ENCODE assay signal across 28 mouse cellular contexts in genomic region chr19:32067669-32068068, GRCm38 (mm10).
"Had no signal": no experiment of that assay in that cellular context is flagged by ENCODE, and none has a peak within 500 bp of the region (broad histone marks: within the 10 kb centered on the region; RNA-seq: fewer than 3 reads in every experiment).

No protein-coding gene starts in this region.

- H3K4me2 ChIP-seq: embryonic facial prominence, embryonic 12.5 days; embryonic facial prominence, embryonic 13.5 days; embryonic facial prominence, embryonic 15.5 days; forebrain, embryonic 12.5 days; forebrain, embryonic 13.5 days; forebrain, embryonic 15.5 days had no signal

- H3K9ac ChIP-seq: embryonic facial prominence, embryonic 12.5 days; embryonic facial prominence, embryonic 13.5 days; embryonic facial prominence, embryonic 15.5 days; forebrain, embryonic 12.5 days; forebrain, embryonic 13.5 days; forebrain, embryonic 15.5 days; forebrain, postnatal 0 days had no signal

- H3K27ac ChIP-seq: embryonic facial prominence, embryonic 10.5 days; embryonic facial prominence, embryonic 12.5 days; embryonic facial prominence, embryonic 13.5 days; forebrain, embryonic 10.5 days; forebrain, embryonic 12.5 days; forebrain, embryonic 13.5 days; forebrain, embryonic 15.5 days; gastrocnemius, adult 2 months; heart, adult 2 months had no signal

- H3K27me3 ChIP-seq: embryonic facial prominence, embryonic 12.5 days; embryonic facial prominence, embryonic 13.5 days; embryonic facial prominence, embryonic 15.5 days; forebrain, embryonic 12.5 days; forebrain, embryonic 13.5 days; forebrain, embryonic 15.5 days had no signal

- H3K36me3 ChIP-seq: embryonic facial prominence, embryonic 10.5 days; embryonic facial prominence, embryonic 12.5 days; embryonic facial prominence, embryonic 13.5 days; embryonic facial prominence, embryonic 15.5 days; forebrain, embryonic 10.5 days; forebrain, embryonic 12.5 days; forebrain, embryonic 15.5 days had no signal

- DNase-seq: cerebellum, adult 8-10 months; cerebellum, adult 9-10 months; cerebellum, adult 9-11 months; cerebellum, postnatal 10 days; cerebellum, postnatal 14 days; cerebellum, postnatal 25 days; cerebellum, postnatal 36 days; embryo, embryonic 11 days; forebrain, postnatal 0 days; gastrocnemius, adult 2 months; gastrocnemius, postnatal 10 days; gastrocnemius, postnatal 14 days; gastrocnemius, postnatal 25 days; gastrocnemius, postnatal 36 days; heart, adult 11 months; heart, adult 18-20 months; heart, adult 2 months had no signal

- H3K4me1 ChIP-seq: embryonic facial prominence, embryonic 15.5 days; forebrain, embryonic 12.5 days; forebrain, embryonic 13.5 days; forebrain, embryonic 15.5 days had no signal

- H3K4me3 ChIP-seq: embryonic facial prominence, embryonic 10.5 days; embryonic facial prominence, embryonic 12.5 days; embryonic facial prominence, embryonic 13.5 days; embryonic facial prominence, embryonic 15.5 days; erythroblast, embryonic 14.5 days; forebrain, embryonic 10.5 days; forebrain, embryonic 12.5 days; forebrain, embryonic 13.5 days; forebrain, embryonic 15.5 days; gastrocnemius, adult 2 months; heart, adult 2 months had no signal

- H3K9me3 ChIP-seq: embryonic facial prominence, embryonic 10.5 days; embryonic facial prominence, embryonic 12.5 days; embryonic facial prominence, embryonic 13.5 days; embryonic facial prominence, embryonic 15.5 days; forebrain, embryonic 10.5 days; forebrain, embryonic 12.5 days; forebrain, embryonic 13.5 days; forebrain, embryonic 15.5 days had no signal

- ATAC-seq: forebrain, embryonic 13.5 days; forebrain, embryonic 14.5 days; forebrain, embryonic 15.5 days; forebrain, embryonic 16.5 days; forebrain, postnatal 0 days had no signal
